Mouse (Mus musculus) urinary bladder, postnatal 25 days (tissue): ENCODE measurements around the gene Gm45716.
A peak's percentile ranks its signal among the peaks of the same experiment; 100 is the strongest.

ENCODE experiments used
- DNase-seq: peaks from one replicate; pipeline ENCODE4 v3.0.0; 2022; ENCODE audit warnings: low spot score

Gm45716 gene

GRCm38 (mm10) chr11:90187441-90187840 lies at the start of gene Gm45716:
Gene Gm45716 (plus strand): TSS chr11:90187683.
- no peak for DNase-seq

DNA sequence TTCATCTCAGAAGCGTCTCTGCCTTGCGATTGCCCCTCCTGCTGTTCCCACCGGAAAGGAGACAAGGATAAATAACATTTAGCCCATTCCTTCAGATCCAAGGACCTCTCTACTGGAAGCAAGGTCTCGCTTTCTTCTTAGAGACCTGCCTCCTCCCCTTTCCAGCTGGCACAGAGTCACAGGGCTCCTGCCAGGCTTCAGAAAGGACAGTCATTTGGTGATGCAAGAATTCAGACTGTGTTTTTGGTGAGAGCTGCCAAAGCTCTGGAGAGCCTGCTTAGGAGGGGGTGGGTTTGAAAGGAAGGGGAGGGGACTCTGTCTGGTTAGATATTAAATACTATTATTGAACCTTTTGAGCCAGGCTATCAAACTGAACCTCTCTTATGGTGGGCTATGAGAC lies 45.1 kb upstream of the Gm45716 start:
- peak; percentile 48 for DNase-seq

DNA sequence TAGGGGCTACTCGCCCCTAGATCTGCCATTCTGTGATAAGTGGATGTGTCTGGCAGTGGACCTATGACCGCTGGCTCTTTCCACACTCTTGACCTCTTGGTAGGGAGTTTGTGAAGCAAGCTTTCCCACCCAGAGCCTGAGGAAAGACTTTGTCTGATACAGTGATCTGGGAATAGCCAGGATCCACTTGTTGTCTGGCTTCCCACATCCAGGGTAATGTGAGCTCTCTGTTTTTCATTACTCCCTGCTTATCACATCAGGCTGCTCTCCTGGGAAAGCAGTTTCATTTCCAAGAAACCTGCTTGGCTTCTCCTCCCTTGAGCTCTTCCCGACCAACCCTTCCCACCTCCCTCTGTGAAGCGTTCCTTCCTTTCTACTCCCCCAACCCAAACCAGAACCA lies 44.5 kb upstream of the Gm45716 start:
- no peak for DNase-seq

GRCm38 (mm10) chr11:90146086-90146860 lies 41.2 kb upstream of the Gm45716 start:
- DNase-seq = no peak

GRCm38 (mm10) chr11:90155066-90155465 lies 32.4 kb upstream of the Gm45716 start:
- no peak for DNase-seq

DNA sequence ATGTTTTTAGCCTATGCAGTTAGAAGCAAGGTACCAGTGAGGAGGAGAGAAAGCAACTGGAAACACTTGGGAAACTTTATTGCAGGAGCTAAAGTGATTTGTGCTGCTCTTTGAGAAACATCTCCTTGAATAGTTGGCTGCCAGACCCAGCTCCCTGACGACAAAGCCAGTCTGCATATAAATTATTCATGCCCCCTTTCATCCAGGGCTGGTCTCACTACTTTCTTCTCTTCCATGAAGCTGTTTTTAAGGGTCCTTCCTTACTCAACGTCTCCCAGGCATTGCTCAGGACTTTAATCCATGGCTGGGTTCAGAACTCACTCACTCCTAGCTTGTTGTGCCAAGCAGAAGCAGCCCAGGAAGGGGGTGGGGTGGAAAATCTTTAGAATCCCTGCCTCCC lies 32.0 kb upstream of the Gm45716 start:
- DNase-seq = no peak

DNA sequence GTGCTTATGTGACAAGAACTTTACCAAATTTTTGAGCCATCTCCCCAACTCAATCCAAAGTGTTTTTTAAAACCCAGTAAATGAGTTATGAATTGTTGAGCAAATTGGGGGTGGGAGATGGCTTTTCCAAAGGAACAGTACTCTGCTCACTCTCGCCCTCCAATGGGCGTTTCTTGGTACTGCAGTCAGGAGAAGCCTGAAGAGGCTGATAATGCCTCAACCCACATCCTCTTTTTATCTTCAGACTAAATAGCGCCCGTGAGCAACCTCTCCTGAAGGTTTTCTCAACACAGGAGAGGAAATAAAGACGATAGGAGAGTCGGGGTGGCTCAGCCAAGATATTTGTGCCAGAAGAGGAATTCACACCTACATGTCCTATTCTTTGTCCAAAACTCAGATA lies 19.7 kb upstream of the Gm45716 start:
- DNase-seq = no peak

- no peak for DNase-seq
These were observed 19.0 kb upstream of the Gm45716 start for GRCm38 (mm10) chr11:90168338-90169065.

DNA sequence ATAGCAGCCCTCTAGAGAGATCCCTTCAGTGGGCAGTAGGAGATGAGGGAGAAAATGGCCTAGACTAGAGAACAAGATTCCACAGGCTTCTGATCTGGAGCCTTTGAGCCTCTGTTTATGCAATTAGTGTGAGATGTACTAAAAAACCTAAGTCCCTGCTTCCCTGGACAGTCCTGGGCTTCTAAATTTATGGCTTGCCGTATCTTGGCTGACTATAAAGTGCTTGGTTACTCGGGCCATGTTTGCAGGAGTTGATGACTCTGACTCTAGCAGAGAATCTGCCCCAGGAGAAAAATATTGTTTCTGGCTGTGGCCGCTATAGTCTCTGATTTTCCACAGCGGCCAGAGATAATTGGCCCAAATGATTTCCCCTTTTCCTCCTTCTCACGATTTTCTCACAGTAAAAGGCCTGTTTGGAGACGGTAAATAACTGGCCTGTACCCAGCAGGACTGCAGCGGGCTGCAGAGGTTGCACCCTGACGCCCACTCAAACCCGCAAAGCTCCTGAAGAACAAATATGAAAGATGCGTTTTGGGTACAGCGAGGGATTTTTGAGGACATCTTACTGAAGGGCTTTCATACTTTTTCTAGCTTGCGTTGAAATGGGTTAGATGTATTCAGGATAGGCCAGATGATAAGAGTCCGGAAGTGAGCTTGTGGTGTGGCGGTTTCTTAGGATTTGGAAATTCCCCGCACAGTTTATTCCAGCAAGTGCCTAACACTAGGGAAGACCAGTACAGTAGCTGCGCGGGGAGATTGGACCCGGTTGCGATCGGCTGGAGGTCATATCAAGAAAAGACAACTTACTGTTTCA lies 18.1 kb upstream of the Gm45716 start:
- DNase-seq = no peak

DNA sequence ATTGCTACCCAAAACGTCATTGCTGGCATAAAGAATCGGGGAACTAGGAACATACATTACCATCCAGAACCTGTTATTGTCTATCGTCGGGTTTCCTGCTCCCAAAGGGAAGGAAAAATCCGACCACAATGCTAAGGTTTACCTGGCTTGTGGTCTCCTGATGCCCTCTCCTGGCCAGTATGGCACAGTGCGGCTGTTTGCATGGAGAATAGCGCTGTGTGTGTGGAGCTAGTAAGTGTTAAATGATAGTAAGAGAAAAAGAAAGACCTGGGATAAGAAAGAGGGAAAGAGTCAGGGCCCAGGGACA lies 17.5 kb upstream of the Gm45716 start:
- peak; percentile 45 for DNase-seq

- no peak for DNase-seq
These were observed 15.2 kb upstream of the Gm45716 start for GRCm38 (mm10) chr11:90172331-90172730.

DNA sequence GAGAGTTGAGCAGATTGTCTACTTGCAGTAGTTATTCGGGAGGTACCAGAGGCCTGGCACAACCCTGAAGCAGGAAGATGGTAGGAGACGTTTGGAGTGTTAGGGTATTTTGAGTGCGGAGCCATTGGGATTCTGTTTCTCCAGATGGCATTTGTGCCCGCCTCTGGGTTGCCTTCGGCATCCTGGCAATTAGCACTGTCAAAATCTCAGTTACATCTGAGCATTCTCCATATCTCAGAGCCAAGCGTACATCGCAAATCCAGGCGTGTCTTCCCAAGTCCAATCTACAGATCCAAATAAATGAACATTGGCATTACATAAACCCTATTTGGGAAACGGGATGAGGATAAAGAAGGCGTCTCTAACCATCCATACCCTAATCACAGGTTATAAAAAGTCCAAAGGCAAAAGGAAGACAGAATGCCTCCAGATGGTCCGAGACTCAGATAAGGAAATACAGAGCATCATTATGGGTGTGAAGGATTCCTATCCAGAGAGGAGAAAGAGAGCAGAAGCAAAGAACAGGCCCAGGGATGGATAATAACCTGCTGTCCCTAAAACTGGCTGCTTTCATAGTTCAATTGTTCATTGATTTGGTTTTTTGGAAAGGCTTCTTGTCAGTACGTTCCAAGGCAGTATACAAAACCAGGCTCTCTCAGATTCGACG lies 11.7 kb upstream of the Gm45716 start:
- no peak for DNase-seq

DNA sequence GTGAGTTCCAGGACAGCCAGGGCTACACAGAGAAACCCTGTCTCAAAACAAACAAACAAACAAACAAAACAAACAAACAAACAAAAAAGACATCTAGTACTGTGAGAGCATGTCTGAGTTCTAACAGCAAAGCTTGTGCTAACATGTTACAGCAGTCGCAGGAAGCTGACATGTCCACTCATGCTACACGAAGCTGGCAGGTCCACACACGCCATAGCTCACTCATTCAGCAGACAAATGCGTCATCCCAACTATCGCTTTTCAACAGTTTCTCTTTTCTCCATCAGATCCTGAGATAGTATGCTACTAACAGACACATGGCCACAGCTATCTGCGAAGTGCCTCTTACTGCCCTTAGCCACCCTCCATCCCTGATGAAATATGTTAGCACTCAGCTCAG lies 10.1 kb upstream of the Gm45716 start:
- no peak for DNase-seq

DNA sequence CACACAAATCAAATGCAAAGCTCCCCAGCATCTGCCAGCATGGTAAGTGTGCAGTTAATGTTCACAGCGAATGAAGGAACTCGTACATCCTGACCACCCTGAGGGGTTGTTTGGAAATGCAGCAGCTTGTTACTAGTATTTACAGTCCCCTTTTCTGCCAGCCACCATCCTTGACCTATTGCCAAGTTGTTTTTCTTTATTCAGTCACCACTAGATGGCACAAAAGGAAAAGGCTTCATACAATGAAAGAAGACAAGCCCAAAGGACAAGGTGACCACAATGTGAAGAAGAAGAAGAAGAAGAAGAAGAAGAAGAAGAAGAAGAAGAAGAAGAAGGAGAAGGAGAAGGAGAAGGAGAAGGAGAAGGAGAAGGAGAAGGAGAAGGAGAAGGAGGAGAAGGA lies 4.1 kb upstream of the Gm45716 start:
- peak; percentile 14 for DNase-seq

- DNase-seq = no peak
These were observed 2.7 kb upstream of the Gm45716 start for GRCm38 (mm10) chr11:90184756-90185155.

- DNase-seq = no peak
These were observed 2.7 kb downstream of the Gm45716 start for GRCm38 (mm10) chr11:90190156-90190555.

DNA sequence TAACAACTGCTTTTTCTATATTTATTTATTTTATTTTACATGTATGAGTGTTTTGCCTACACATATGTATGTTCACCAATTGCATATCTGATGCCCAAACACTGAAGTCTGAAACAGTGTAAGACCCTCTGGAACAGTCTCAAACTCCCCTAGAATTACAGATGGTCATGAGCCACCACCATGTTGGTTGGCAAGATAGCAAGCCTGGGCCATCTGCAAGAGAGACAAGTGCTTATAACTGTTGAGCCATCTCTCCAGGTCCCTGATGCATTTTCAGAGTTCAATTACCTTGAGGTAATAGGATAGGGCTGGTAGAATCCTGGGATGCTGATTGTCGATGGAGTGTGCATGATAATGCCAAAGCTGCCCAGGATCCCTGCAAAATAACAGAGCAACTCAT lies 7.5 kb downstream of the Gm45716 start:
- DNase-seq = no peak

- no peak for DNase-seq
These were observed 8.5 kb downstream of the Gm45716 start for GRCm38 (mm10) chr11:90195756-90196520.

GRCm38 (mm10) chr11:90196521-90197215 lies 9.2 kb downstream of the Gm45716 start:
- DNase-seq = no peak

DNA sequence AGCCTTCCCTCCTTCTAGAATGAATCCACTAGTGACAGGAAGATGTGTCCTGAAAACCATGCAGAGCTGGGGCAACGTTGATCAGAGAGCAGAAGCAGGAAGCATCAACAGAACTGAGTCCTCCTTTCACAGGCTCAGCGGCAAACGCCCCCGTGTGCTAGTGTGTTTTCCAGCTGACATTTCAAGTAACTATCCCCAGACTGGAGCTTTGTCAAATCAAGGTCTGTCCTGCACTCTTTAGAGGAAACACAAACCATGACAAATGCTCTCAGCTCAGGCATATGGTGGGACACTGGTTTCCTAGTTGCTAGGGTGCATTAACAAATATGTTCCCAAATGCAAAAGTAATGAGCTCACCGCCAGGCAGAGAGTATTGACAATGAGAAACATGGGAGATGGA lies 10.6 kb downstream of the Gm45716 start:
- DNase-seq = no peak

GRCm38 (mm10) chr11:90200826-90201225 lies 13.3 kb downstream of the Gm45716 start:
- DNase-seq = no peak
